28 mouse cellular contexts compared by ENCODE assay signal in the genomic region with DNA sequence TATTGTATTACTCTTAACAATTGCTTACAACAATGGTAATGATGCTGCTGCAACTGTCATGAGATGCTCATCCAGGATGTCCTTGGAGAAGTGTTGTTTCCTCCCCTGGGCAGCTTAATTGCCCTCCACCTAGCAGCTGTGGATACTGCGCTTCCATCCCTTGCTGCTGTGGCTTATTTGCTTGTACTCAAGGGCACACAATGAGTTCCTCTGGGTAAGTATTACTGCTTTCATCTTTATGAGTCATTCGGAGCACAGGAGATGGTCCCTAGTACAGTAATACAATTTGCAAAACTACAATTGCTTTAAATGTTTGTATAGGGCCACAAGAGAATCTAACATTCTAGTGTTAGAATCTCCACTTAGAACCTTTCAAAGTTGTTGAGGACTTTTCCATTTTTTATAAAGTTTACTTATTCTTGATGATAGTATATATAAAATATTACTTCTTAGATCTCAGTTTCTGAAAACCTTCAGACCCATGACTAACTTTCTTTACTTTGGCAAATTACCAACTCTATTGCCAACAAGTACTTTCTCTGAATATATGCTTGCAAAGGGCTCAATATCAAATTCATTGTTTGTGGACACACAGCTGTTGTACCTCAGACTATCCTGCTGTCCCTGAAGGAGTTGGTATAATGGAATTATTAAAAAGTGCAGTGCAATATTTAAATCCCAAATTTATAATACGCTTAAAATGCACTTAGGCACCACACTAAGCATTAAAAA.
DNase-seq lines count a peak whose midpoint lies in the region; ATAC-seq and TF ChIP-seq lines count a peak whose summit lies in the region.
"Had no signal": no experiment of that assay in that cellular context is flagged by ENCODE, and none has a peak within 500 bp of the region (broad histone marks: within the 10 kb centered on the region; RNA-seq: fewer than 3 reads in every experiment).

No protein-coding gene starts in this region.

- no peak for ATAC-seq in lung, embryonic 14.5 days (ENCODE audit: insufficient read depth)
- peak; percentile 74; the same call in 1 of the 2 replicates for ATAC-seq in stomach, postnatal 0 days (ENCODE audit: low FRiP score, low TSS enrichment)
- no peak for ATAC-seq in forebrain, embryonic 16.5 days
- ATAC-seq: CD4-positive, CD25-positive, alpha-beta regulatory T cell, adult 4 months; hindbrain, embryonic 16.5 days; intestine, embryonic 16.5 days; midbrain, embryonic 15.5 days had no signal

- H3K27ac ChIP-seq in lung, embryonic 14.5 days (ENCODE audit: low read depth) = no peak overlapping the region; the same call in 1 of the 2 replicates
- no peak overlapping the region for H3K27ac ChIP-seq in stomach, postnatal 0 days (replicated peaks)
- no peak overlapping the region for H3K27ac ChIP-seq in forebrain, embryonic 16.5 days (ENCODE audit: low read length)
- H3K27ac ChIP-seq: forebrain, embryonic 10.5 days; hindbrain, embryonic 10.5 days; limb, embryonic 15.5 days; liver, embryonic 15.5 days; midbrain, embryonic 15.5 days; neural tube, embryonic 13.5 days; stomach, embryonic 15.5 days had no signal

- H3K36me3 ChIP-seq in lung, embryonic 14.5 days (ENCODE audit: insufficient read depth) = no peaks in the 10 kb centered on the region
- no peaks in the 10 kb centered on the region for H3K36me3 ChIP-seq in stomach, postnatal 0 days (ENCODE audit: control insufficient read depth, insufficient read depth, low read length)
- H3K36me3 ChIP-seq in forebrain, embryonic 16.5 days (ENCODE audit: control insufficient read depth, insufficient read depth) = no peaks in the 10 kb centered on the region
- H3K36me3 ChIP-seq: forebrain, embryonic 10.5 days; hindbrain, embryonic 10.5 days; limb, embryonic 15.5 days; liver, embryonic 15.5 days; midbrain, embryonic 15.5 days; neural tube, embryonic 13.5 days; stomach, embryonic 15.5 days had no signal

- no peak overlapping the region for H3K9ac ChIP-seq in lung, embryonic 14.5 days
- no peak overlapping the region for H3K9ac ChIP-seq in stomach, postnatal 0 days (ENCODE audit: low read length)
- H3K9ac ChIP-seq in forebrain, embryonic 16.5 days (replicated peaks; ENCODE audit: low read depth, low read length) = no peak overlapping the region
- H3K9ac ChIP-seq: limb, embryonic 15.5 days; liver, embryonic 15.5 days; midbrain, embryonic 15.5 days; neural tube, embryonic 13.5 days; stomach, embryonic 15.5 days had no signal

- H3K27me3 ChIP-seq in lung, embryonic 14.5 days (ENCODE audit: insufficient read depth, low read length) = no peaks in the 10 kb centered on the region
- H3K27me3 ChIP-seq in stomach, postnatal 0 days (ENCODE audit: control insufficient read depth, insufficient read depth, low read length) = no peaks in the 10 kb centered on the region
- H3K27me3 ChIP-seq in forebrain, embryonic 16.5 days (replicated peaks; ENCODE audit: control insufficient read depth, insufficient read depth, low read length) = no peaks in the 10 kb centered on the region
- H3K27me3 ChIP-seq: limb, embryonic 15.5 days; liver, embryonic 15.5 days; midbrain, embryonic 15.5 days; neural tube, embryonic 13.5 days; stomach, embryonic 15.5 days had no signal

- DNase-seq in adrenal gland, adult 2 months = peak; percentile 28
- no peak for DNase-seq in adrenal gland, postnatal 4 days (ENCODE audit: low spot score in 2 of 2)
- DNase-seq in lung, embryonic 14.5 days = peak; percentile 28
- no peak for DNase-seq in lung, postnatal 4 days
- peak; percentile 5 to 15 for DNase-seq in adrenal gland, postnatal 36 days
- DNase-seq in stomach, postnatal 0 days (ENCODE audit: low spot score) = no peak
- no peak for DNase-seq in ovary, adult 18-20 months (ENCODE audit: low spot score)
- DNase-seq: cerebellum, adult 2 months; cerebellum, postnatal 25 days; embryo, embryonic 11 days; kidney, adult 9 months; kidney, postnatal 14 days; left cerebral cortex, postnatal 4 days; lung, postnatal 36 days; right cerebral cortex, adult 18-20 months; thymus, adult 2 months; thymus, postnatal 4 days had no signal

- no peak overlapping the region for H3K4me2 ChIP-seq in lung, embryonic 14.5 days
- H3K4me2 ChIP-seq in stomach, postnatal 0 days (replicated peaks; ENCODE audit: low read depth) = no peak overlapping the region
- H3K4me2 ChIP-seq in forebrain, embryonic 16.5 days (ENCODE audit: low read length) = no peak overlapping the region
- H3K4me2 ChIP-seq: limb, embryonic 15.5 days; liver, embryonic 15.5 days; midbrain, embryonic 15.5 days; neural tube, embryonic 13.5 days; stomach, embryonic 15.5 days had no signal

- TF ChIP-seq CTCF in lung, embryonic 14.5 days (IDR thresholded peaks at IDR 0.05; ENCODE audit: low read depth) = no peak
- TF ChIP-seq CTCF in stomach, postnatal 0 days (IDR thresholded peaks at IDR 0.05; ENCODE audit: low read depth) = no peak

- WGBS in lung, embryonic 14.5 days = 67% methylated on average over 3 of the region's 3 CpGs
- 49% methylated on average over 3 of the region's 3 CpGs for WGBS in stomach, postnatal 0 days
- 91% methylated on average over 3 of the region's 3 CpGs for WGBS in forebrain, embryonic 16.5 days

- no peak for TF ChIP-seq EP300 in stomach, postnatal 0 days (optimal IDR thresholded peaks at IDR 0.05)

- H3K9me3 ChIP-seq in lung, embryonic 14.5 days (ENCODE audit: low read depth, low read length) = no peaks in the 10 kb centered on the region; the same call in 1 of the 2 replicates
- H3K9me3 ChIP-seq in stomach, postnatal 0 days (ENCODE audit: control insufficient read depth, low read length) = no peaks in the 10 kb centered on the region
- H3K9me3 ChIP-seq in forebrain, embryonic 16.5 days (ENCODE audit: control insufficient read depth, low read length) = no peaks in the 10 kb centered on the region
- H3K9me3 ChIP-seq: forebrain, embryonic 10.5 days; hindbrain, embryonic 10.5 days; limb, embryonic 15.5 days; liver, embryonic 15.5 days; midbrain, embryonic 15.5 days; neural tube, embryonic 13.5 days; stomach, embryonic 15.5 days had no signal

- H3K4me1 ChIP-seq in lung, embryonic 14.5 days (ENCODE audit: insufficient read depth) = peaks cover 8% of the 10 kb centered on the region
- H3K4me1 ChIP-seq in stomach, postnatal 0 days (replicated peaks; ENCODE audit: control insufficient read depth, insufficient read depth) = no peaks in the 10 kb centered on the region
- H3K4me1 ChIP-seq in forebrain, embryonic 16.5 days (replicated peaks; ENCODE audit: control insufficient read depth, insufficient read depth, low read length) = no peaks in the 10 kb centered on the region
- H3K4me1 ChIP-seq: hindbrain, embryonic 10.5 days; liver, embryonic 15.5 days; midbrain, embryonic 15.5 days had no signal

- H3K4me3 ChIP-seq in lung, embryonic 14.5 days (ENCODE audit: low read depth, low read length) = no peak overlapping the region
- no peak overlapping the region for H3K4me3 ChIP-seq in stomach, postnatal 0 days (ENCODE audit: low read depth, low read length)
- no peak overlapping the region for H3K4me3 ChIP-seq in forebrain, embryonic 16.5 days (replicated peaks; ENCODE audit: low read length)
- H3K4me3 ChIP-seq: forebrain, embryonic 10.5 days; hindbrain, embryonic 10.5 days; limb, embryonic 15.5 days; liver, embryonic 15.5 days; midbrain, embryonic 15.5 days; neural tube, embryonic 13.5 days; stomach, embryonic 15.5 days had no signal

Comparison
In these comparisons a context has a peak if more than half of its experiments do, and no peak if none do; other contexts are left out.
1. DNase-seq: peak in adrenal gland, adult 2 months (single experiment), lung, embryonic 14.5 days (single experiment) and adrenal gland, postnatal 36 days (2 of 2); none in adrenal gland, postnatal 4 days (0 of 2), lung, postnatal 4 days (0 of 2), stomach, postnatal 0 days (single experiment) and ovary, adult 18-20 months (single experiment).